Mouse (Mus musculus) heart, postnatal 36 days (tissue): ENCODE measurements around the gene Sod3. TPM values are rescaled to one million over a fixed set of nuclear protein-coding genes. Genes with fewer than 3 reads are reported as not detected.

ENCODE experiments used
- DNase-seq, 2 experiments: peaks; one replicate each; pipeline ENCODE4 v3.0.0; 2021 to 2022
- intact Hi-C: fragments of 180-260 bp; cut with DNase I; formaldehyde crosslinking; loops from one replicate; pipeline ENCODE4 v1.15.1; 2025
- total RNA-seq, 2 experiments: library from RNA; stranded (reverse); gene quantifications; 2 replicates each; pipeline ENCODE4 v1.2.3; 2021

Sod3 gene
- total RNA-seq, result 10 to 100 TPM; 12.7 to 17.2 TPM

- intact Hi-C loops, result loop anchor here (5.0 kb wide), 1 partner anchor 46 kb away; no protein-coding TSS in a partner anchor
- peak; percentile 73 to 75 for DNase-seq
These were observed at the start of gene Sod3 for GRCm38 (mm10) chr5:52363468-52364150. Sod3 (plus strand) TSS chr5:52363791.

DNA sequence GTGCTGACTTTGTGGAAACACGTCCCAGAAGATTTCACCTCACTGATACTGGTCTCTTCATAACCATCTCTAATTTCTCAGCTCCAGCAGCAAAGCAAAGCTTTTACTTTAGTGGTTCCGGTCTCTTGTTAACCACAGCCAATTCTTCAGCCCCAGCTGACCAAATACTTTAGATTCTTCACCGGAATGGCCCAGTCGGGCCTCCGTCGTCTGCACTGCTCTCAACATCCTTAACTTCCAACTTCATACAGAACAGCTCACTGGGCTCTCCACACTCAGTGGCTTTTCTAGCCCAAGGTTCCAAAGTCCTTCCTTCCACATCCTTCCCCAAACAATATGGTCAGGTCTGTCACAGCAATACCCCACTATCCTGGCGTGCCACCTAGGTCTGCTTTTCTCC lies 46.7 kb upstream of the Sod3 start:
- intact Hi-C loops, result loop anchor here (5.0 kb wide), 1 partner anchor 45 kb away; the partner anchor contains the start of gene Sod3
- no peak for DNase-seq

DNA sequence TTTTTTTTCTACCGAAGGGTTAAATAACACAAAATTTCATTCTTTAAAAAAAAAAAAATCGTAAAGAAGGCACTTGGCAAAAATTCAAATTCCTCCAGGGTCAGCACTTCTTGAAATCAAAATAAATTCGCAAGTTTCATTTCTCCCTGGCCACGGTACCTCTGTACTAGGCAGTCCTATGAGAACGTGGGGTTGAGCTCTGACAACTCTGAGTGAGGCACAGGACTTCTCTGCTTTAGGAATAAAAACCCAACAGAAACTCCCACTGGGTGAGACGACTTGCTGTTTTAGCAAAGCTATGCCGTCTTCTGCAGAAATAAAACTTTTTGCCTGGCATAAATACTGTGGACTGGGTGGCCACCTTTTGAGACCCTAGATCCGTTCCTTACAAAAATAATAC lies 44.1 kb upstream of the Sod3 start:
- intact Hi-C loops, result loop anchor here (5.0 kb wide), 1 partner anchor 43 kb away; the partner anchor contains the start of gene Sod3

GRCm38 (mm10) chr5:52332120-52332519 lies 31.5 kb upstream of the Sod3 start:
- no peak for DNase-seq
- intact Hi-C loops, result no loop called here

More for the DNA sequence above, 44.1 kb upstream of the Sod3 start:
- DNase-seq, result no peak

DNA sequence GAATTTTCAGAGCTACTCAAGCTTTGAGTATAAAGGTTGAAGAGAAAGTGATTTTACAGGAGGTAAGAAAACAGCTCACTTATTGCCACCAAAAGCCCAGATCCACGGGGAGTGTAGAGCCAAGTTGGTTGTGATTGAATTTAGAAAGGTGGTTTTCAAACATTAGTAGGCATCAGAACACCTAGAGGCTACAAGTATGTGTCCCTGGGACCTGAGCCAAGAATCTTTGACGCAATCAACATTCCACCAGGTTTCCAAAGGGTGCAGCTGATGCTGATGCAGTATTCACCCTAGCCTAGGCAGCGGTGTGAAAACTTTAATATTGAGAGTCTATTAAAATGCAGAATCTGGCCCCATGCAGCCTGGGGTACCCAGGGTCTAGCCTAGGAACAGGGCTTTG lies 28.0 kb upstream of the Sod3 start:
- no peak for DNase-seq
- intact Hi-C loops, result no loop called here

DNA sequence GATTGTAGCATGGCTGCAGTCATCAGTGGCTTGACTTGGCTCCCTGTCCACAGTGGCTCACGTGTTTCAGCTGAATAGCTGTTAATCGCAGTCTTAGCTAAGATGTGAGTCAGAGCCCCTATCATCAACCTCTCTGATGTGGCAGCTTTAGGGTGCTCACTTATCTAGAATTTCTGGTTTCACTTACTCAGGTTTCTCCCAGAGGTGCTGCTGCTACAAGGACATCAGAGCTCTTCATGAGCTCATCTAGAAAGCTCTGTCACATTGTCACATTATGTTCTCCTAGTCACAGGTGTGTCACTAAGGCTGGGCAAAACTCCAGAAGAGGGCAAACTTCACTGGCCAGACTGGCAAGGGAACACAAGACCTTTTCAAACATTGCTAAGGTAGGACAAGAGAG lies 24.5 kb upstream of the Sod3 start:
- DNase-seq, result no peak
- intact Hi-C loops, result no loop called here

DNA sequence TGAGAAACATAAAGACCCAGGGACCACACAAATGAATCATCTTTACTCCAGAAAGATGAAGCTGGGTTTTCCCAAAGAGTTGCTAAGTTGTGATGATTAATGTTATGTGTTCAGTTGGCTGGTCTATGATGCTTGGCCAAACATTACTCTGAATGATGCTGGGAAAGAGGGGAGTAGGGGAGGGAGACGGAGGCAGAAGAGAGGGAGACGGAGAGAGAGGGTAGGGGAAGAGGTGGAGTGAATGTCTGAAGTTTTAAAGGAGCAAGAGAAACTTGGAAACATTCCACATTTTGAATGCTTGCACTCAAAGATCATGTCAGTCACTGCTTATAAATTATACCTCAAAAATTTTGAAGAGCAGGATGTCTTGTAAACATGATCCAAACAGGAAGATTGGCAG lies 16.7 kb upstream of the Sod3 start:
- DNase-seq, result no peak
- intact Hi-C loops, result no loop called here

- intact Hi-C loops, result no loop called here
- DNase-seq, result no peak
These were observed 13.1 kb upstream of the Sod3 start for GRCm38 (mm10) chr5:52350451-52350850.

DNA sequence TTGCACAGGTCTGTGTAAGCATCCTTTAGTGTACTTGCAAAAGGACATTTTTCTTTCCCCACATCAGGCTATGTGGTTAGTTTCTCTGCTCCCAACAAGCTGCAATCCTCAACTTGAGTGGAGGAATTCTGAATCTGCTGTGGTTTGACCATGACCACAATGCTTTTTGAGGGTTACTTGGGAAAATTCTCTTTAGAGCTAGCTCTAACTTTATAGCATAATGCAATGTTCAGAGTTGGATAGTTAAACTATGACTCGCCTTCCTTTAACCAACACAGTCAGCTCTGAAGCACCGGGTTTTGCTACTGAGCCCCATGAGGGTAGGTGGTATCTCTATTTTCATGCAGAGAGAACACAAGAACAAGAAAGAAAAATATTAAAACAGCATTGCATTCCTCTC lies 12.0 kb upstream of the Sod3 start:
- intact Hi-C loops, result no loop called here
- DNase-seq, result no peak

- no peak for DNase-seq
- intact Hi-C loops, result no loop called here
These were observed 10.9 kb upstream of the Sod3 start for GRCm38 (mm10) chr5:52352730-52353129.

DNA sequence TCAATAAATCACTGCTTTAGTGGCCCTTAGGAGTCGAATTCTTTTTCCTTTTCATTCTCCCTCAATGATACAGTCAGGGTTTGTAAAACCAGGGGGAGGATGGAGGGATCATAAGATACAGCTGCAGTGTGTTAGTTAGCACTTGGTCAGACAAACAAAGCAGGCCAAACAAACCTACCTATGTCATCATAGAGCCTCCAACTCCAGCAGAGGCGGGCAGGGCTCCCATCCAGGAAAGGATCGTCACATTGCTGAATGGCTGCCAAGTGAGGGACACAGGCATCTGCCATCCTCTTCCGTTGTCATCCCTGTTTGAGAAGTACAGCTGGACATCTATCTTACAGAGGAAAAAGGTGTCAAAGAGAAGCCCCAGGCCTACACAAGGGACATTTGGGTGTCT lies 9.2 kb upstream of the Sod3 start:
- intact Hi-C loops, result no loop called here
- DNase-seq, result no peak

DNA sequence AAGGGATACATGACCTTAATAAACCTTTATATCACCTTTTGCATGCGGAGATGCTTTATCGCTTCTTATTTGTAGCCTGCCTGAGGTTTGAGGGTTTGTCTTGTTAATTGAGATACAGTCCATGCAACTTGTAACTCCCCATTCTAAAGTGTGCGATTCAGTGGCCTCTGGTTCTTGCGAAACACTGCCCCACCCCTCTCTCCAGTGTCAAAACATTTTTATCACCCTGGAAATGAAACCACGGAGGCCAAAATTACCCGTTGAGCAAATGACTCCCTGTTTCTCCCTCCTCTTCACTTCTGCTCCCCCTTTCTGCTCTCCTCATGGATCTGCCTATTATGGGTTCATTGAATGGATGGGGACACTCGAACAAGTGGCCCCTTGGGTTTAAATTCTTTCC lies 8.0 kb upstream of the Sod3 start:
- peak in 1 of 2 experiments; percentile 26 for DNase-seq
- intact Hi-C loops, result no loop called here

DNA sequence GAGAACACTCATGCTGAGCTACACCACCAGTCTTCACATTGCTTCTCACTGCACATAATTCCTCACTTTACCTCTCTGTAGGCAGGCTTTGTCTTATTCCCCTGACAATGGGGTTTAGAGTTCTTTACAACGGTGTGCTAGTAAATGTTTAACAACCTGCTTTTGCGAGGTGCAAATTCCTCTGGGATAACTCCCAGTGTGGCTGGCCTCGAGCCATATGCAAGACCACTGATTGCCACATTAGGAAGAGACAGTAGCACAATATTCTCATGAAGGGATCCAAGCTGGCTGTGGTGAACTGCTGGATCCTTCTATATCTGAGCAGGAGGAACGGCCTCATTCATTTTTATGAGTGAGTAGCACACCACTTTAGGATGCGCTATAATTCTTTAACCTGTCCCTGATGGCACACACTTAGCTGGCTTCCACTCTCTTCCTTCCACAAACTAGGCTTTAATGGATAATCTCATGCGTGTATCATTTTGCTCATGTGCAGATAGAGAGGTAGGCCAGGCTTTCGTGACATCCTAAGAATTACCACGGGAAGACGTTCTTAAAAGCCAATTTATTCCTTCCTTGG lies 6.3 kb upstream of the Sod3 start:
- intact Hi-C loops, result no loop called here
- DNase-seq, result no peak

DNA sequence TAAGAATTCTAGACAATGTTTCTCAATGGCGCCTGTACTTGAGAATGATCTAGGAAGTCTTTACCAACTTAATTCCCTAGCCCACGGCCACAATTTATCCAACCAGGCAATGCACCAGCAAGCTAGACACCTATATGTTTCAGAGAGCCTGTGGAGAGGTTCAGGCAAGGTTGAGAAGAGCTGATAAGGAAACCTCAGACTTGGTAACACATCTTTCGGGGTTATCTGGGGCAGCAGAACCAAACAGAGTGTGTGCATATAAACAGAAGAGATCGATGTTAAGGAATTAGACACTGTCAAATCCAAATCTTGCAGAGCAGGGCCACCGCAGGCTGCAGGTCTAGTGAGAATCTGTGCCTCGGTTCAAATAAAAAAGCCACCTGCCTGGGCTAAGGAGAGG lies 5.5 kb upstream of the Sod3 start:
- intact Hi-C loops, result no loop called here
- no peak for DNase-seq

DNA sequence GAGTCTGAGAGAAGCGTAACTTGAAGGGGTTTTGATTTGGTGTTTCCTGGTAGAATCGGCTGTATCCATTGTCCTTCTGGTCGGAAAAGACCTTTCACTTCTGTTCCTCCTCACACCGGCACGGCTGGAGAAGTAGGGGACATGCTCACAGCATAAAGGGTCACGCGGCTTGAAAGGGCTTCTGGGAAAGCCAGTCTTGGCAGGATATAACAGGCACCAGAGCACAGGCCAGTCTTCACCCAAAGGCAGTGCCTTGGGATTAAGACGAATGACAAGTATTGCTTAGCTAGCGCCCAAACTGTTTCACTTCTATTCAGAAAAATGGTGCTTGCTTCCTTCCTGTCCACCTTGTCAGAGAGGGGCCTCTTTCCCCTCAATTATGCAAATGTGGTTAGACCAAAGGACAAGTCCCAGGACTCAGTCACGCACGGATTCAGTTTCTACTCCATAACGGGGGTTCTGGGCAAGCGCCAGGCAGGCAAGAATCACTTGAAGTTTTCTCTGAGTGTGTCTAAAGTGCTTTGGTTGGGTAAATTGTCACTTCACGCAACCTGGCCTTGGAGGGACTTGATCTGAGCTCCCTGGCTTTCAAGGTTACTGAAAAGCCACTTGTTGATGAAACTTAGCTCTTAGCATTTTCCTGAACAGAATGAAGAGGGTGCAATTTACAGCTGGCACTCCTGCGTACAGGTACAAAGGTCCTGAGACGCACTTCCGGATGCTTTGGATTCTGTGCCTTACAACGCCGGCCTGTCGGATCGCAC lies 3.1 kb upstream of the Sod3 start:
- DNase-seq, result no peak
- intact Hi-C loops, result loop anchor here (5.0 kb wide), 1 partner anchor 43 kb away; no protein-coding TSS in a partner anchor

- DNase-seq, result no peak
- intact Hi-C loops, result loop anchor here (5.0 kb wide), 1 partner anchor 46 kb away; no protein-coding TSS in a partner anchor
These were observed 669 bp upstream of the Sod3 start for GRCm38 (mm10) chr5:52362776-52363467.

DNA sequence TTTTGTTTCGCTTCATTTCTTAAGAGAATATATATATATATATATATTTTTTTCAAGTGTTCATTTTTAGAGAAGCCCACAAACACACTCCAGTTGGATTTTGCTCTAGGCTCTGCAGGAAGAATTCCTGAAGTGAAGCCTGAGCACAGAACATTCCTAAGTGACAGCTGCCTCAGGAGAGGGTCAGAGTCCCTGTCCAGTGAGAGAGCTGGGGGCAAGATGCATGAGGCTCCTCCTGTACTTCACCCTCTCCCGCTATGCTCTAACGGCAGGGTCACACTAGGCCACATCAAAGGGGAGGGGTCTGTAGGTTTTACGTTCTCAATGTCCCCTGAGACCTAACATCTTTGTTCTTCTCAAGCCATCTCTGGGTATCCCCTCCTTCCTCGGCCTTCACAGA lies 930 bp downstream of the Sod3 start:
- DNase-seq, result no peak
- intact Hi-C loops, result loop anchor here (5.0 kb wide), 1 partner anchor 47 kb away; no protein-coding TSS in a partner anchor

DNA sequence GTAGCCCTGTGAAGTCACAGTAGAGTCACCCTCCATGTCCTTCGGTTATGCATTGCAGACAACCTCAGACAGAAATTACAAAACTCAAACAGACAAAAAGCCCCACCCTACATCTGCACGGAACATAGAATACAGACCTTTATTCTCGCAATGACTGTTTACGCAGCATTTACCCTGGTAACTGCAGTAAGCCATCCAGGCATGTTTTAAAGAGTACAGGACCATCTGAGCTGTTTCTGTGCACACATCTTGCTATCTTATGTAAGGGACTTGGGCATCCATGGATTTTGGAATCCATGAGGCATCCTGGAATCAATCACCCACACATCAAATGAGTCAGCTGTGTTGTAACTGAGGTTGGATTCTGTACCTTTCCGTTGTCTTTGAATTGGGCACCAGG lies 2.3 kb downstream of the Sod3 start:
- intact Hi-C loops, result no loop called here

GRCm38 (mm10) chr5:52366661-52367060 lies 3.1 kb downstream of the Sod3 start:
- DNase-seq, result no peak
- intact Hi-C loops, result no loop called here

More for the DNA sequence above, 2.3 kb downstream of the Sod3 start:
- DNase-seq, result no peak

GRCm38 (mm10) chr5:52367866-52368840 lies 4.6 kb downstream of the Sod3 start:
- intact Hi-C loops, result no loop called here
- peak; percentile 18 to 34 for DNase-seq
